ENCODE assay signal across 8 mouse cellular contexts in the genomic region with DNA sequence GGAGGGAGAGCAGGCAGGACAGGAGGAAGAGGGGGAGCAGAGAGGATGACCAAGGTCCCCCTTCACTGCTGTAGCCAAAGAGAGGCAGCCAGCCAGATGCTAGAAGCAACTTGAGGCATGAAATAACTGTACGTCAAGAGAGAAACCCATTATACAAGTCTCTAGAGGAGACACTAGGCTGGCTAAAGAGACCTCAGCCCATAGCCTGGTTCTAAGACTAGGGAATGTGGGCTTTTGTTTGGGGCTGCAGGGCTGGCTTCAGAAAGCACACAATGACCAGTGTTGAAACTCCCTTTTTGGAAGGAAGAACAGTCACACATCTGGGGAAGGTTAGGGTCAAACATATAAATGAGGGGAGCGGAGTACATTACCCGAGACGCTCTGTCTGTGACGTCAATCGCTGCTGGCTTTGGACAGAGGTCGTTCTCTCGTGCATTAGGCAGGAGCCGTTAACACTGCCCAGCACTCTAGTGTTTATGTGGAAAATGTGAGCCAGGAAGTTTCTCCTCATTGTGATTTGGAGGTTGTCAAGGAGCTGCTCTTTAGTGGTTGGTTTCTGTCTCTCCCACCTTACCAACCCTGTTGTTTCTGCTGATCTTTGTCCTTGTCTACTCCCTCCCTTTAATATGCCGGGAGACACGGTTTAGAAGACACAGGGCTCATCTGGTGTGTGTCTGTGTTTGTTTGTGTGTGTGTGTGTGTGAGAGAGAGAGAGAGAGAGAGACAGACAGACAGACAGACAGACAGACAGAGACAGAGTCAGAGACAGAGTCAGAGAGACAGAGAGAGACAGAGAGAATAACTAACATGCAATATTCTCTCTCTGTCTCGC. TPM values are rescaled to one million over a fixed set of nuclear protein-coding genes. Genes with fewer than 3 reads are reported as not detected.
DNase-seq lines count a peak whose midpoint lies in the region; ATAC-seq lines count a peak whose summit lies in the region.

No protein-coding gene starts in this region.

- no peak overlapping the region for H3K27ac ChIP-seq in forebrain, embryonic 12.5 days
- H3K27ac ChIP-seq in forebrain, embryonic 16.5 days (ENCODE audit: low read length) = no peak overlapping the region
- peak overlapping the region; percentile 69 to 78 for H3K27ac ChIP-seq in heart, embryonic 14.5 days (replicated peaks in 1 of 2; ENCODE audit: control insufficient read depth in 1 of 2, insufficient read depth in 1 of 2, low read depth in 2 of 2, low read length in 2 of 2)
- H3K27ac ChIP-seq in kidney, embryonic 15.5 days = peak overlapping the region; percentile 4; the same call in 1 of the 2 replicates
- no peak overlapping the region for H3K27ac ChIP-seq in midbrain, embryonic 11.5 days (ENCODE audit: low read depth, low read length)

- peaks cover 18% of the 10 kb centered on the region for H3K4me1 ChIP-seq in forebrain, embryonic 12.5 days
- no peaks in the 10 kb centered on the region for H3K4me1 ChIP-seq in forebrain, embryonic 16.5 days (replicated peaks; ENCODE audit: control insufficient read depth, insufficient read depth, low read length)
- peaks cover 13 to 18% of the 10 kb centered on the region in 2 experiments for H3K4me1 ChIP-seq in heart, embryonic 14.5 days (ENCODE audit: control insufficient read depth in 2 of 2, insufficient read depth in 2 of 2, low read length in 2 of 2)
- peaks cover 8% of the 10 kb centered on the region; the same call in 1 of the 2 replicates for H3K4me1 ChIP-seq in kidney, embryonic 15.5 days
- H3K4me1 ChIP-seq in midbrain, embryonic 11.5 days (ENCODE audit: control insufficient read depth, insufficient read depth, low read length) = 0 out of 2 replicates have a peak, but pooled peaks cover 3% of the 10 kb centered on the region

- H3K9me3 ChIP-seq in forebrain, embryonic 12.5 days = no peaks in the 10 kb centered on the region
- H3K9me3 ChIP-seq in forebrain, embryonic 16.5 days (ENCODE audit: control insufficient read depth, low read length) = no peaks in the 10 kb centered on the region
- no peaks in the 10 kb centered on the region for H3K9me3 ChIP-seq in heart, embryonic 14.5 days (ENCODE audit: control insufficient read depth, low read length)
- H3K9me3 ChIP-seq in kidney, embryonic 15.5 days (replicated peaks) = no peaks in the 10 kb centered on the region
- H3K9me3 ChIP-seq in midbrain, embryonic 11.5 days (ENCODE audit: control insufficient read depth, low read length) = no peaks in the 10 kb centered on the region

- no peak for ATAC-seq in forebrain, embryonic 12.5 days (ENCODE audit: low FRiP score)
- ATAC-seq in forebrain, embryonic 16.5 days = no peak
- ATAC-seq in heart, embryonic 14.5 days (ENCODE audit: insufficient number of reproducible peaks, insufficient read depth, low FRiP score, low read depth) = peak; percentile 70
- ATAC-seq in kidney, embryonic 15.5 days (replicated peaks; ENCODE audit: low FRiP score) = no peak; the same call in 1 of the 2 replicates
- ATAC-seq in midbrain, embryonic 11.5 days (ENCODE audit: low FRiP score) = peak; percentile 46; the same call in 1 of the 2 replicates

- H3K4me2 ChIP-seq in forebrain, embryonic 12.5 days = peak overlapping the region; percentile 2; the same call in 1 of the 2 replicates
- no peak overlapping the region for H3K4me2 ChIP-seq in forebrain, embryonic 16.5 days (ENCODE audit: low read length)
- H3K4me2 ChIP-seq in heart, embryonic 14.5 days (ENCODE audit: low read length) = peak overlapping the region; percentile 34
- H3K4me2 ChIP-seq in kidney, embryonic 15.5 days = peak overlapping the region; percentile 10
- H3K4me2 ChIP-seq in midbrain, embryonic 11.5 days = no peak overlapping the region

- H3K27me3 ChIP-seq in forebrain, embryonic 12.5 days = 0 out of 2 replicates have a peak, but pooled peaks cover 5% of the 10 kb centered on the region
- no peaks in the 10 kb centered on the region for H3K27me3 ChIP-seq in forebrain, embryonic 16.5 days (replicated peaks; ENCODE audit: control insufficient read depth, insufficient read depth, low read length)
- no peaks in the 10 kb centered on the region for H3K27me3 ChIP-seq in heart, embryonic 14.5 days (ENCODE audit: control insufficient read depth, insufficient read depth, low read length)
- H3K27me3 ChIP-seq in kidney, embryonic 15.5 days = no peaks in the 10 kb centered on the region
- H3K27me3 ChIP-seq in midbrain, embryonic 11.5 days (ENCODE audit: control insufficient read depth, insufficient read depth, low read length) = no peaks in the 10 kb centered on the region

- 47% methylated on average over 12 of the region's 12 CpGs for WGBS in forebrain, embryonic 12.5 days
- WGBS in forebrain, embryonic 16.5 days = 44% methylated on average over 12 of the region's 12 CpGs
- WGBS in heart, embryonic 14.5 days = 32% methylated on average over 12 of the region's 12 CpGs
- WGBS in kidney, embryonic 15.5 days = 26% methylated on average over 12 of the region's 12 CpGs
- WGBS in midbrain, embryonic 11.5 days = 52% methylated on average over 12 of the region's 12 CpGs

- H3K9ac ChIP-seq in forebrain, embryonic 12.5 days = no peak overlapping the region
- H3K9ac ChIP-seq in forebrain, embryonic 16.5 days (replicated peaks; ENCODE audit: low read depth, low read length) = no peak overlapping the region
- 0 out of 2 replicates have a peak overlapping the region, but pooled peaks have one; percentile 10 for H3K9ac ChIP-seq in heart, embryonic 14.5 days (ENCODE audit: low read length)
- no peak overlapping the region for H3K9ac ChIP-seq in kidney, embryonic 15.5 days
- no peak overlapping the region for H3K9ac ChIP-seq in midbrain, embryonic 11.5 days (ENCODE audit: low read length)

- peak; percentile 83 for DNase-seq in midbrain, embryonic 11.5 days (ENCODE audit: low spot score, missing footprints)
- no peak for DNase-seq in layer of hippocampus, adult 18-20 months (ENCODE audit: low spot score in 2 of 2)
- DNase-seq in frontal cortex, postnatal 10 days (ENCODE audit: low spot score in 2 of 2) = no peak
- no peak for DNase-seq in ovary, postnatal 36 days (ENCODE audit: low spot score)

- H3K36me3 ChIP-seq in forebrain, embryonic 12.5 days (replicated peaks) = no peaks in the 10 kb centered on the region
- H3K36me3 ChIP-seq in forebrain, embryonic 16.5 days (ENCODE audit: control insufficient read depth, insufficient read depth) = no peaks in the 10 kb centered on the region
- no peaks in the 10 kb centered on the region for H3K36me3 ChIP-seq in heart, embryonic 14.5 days (ENCODE audit: control insufficient read depth, insufficient read depth, low read length)
- H3K36me3 ChIP-seq in kidney, embryonic 15.5 days = no peaks in the 10 kb centered on the region
- H3K36me3 ChIP-seq in midbrain, embryonic 11.5 days (ENCODE audit: control insufficient read depth, insufficient read depth, low read length) = no peaks in the 10 kb centered on the region

- no peak overlapping the region for H3K4me3 ChIP-seq in forebrain, embryonic 12.5 days (replicated peaks)
- H3K4me3 ChIP-seq in forebrain, embryonic 16.5 days (replicated peaks; ENCODE audit: low read length) = no peak overlapping the region
- H3K4me3 ChIP-seq in heart, embryonic 14.5 days (ENCODE audit: control insufficient read depth in 1 of 2, insufficient read depth in 1 of 2, low read depth in 1 of 2, low read length in 2 of 2) = no peak overlapping the region
- no peak overlapping the region for H3K4me3 ChIP-seq in kidney, embryonic 15.5 days (replicated peaks)
- no peak overlapping the region for H3K4me3 ChIP-seq in midbrain, embryonic 11.5 days (ENCODE audit: low read depth, low read length)

RNA-seq across cellular contexts. Expression of a gene that starts 57.5 kb away (rescaled TPM):
- polyA plus RNA-seq in forebrain, embryonic 12.5 days (2016; fragmentation: Nextera tagmentation; extraction: Ambion mirVana) = 18.4 and 20.0 TPM in 2 replicates
- polyA plus RNA-seq in forebrain, embryonic 16.5 days (2015; fragmentation: Nextera tagmentation; extraction: Ambion mirVana) = 17.5 and 18.0 TPM in 2 replicates
- 56.4 and 61.0 TPM in 2 replicates for polyA plus RNA-seq in heart, embryonic 14.5 days (2014; fragmentation: Nextera tagmentation; extraction: Ambion mirVana)
- polyA plus RNA-seq in kidney, embryonic 15.5 days (2015; fragmentation: Nextera tagmentation; extraction: Ambion mirVana) = 8.1 and 9.8 TPM in 2 replicates
- 19.3 and 20.4 TPM in 2 replicates for polyA plus RNA-seq in midbrain, embryonic 11.5 days (2014; fragmentation: Nextera tagmentation; extraction: Ambion mirVana)
- total RNA-seq in layer of hippocampus, adult 18-20 months (2021) = 1 to 10 TPM; 5.0 to 7.9 TPM

Comparison
In these comparisons a context has a peak if more than half of its experiments do, and no peak if none do; other contexts are left out.
1. H3K4me2 ChIP-seq: peak in forebrain, embryonic 12.5 days (single experiment), heart, embryonic 14.5 days (single experiment) and kidney, embryonic 15.5 days (single experiment); none in forebrain, embryonic 16.5 days (single experiment) and midbrain, embryonic 11.5 days (single experiment).
2. ATAC-seq: peak in heart, embryonic 14.5 days (single experiment) and midbrain, embryonic 11.5 days (single experiment); none in forebrain, embryonic 12.5 days (single experiment), forebrain, embryonic 16.5 days (single experiment) and kidney, embryonic 15.5 days (single experiment).
3. H3K27ac ChIP-seq: peak in heart, embryonic 14.5 days (2 of 2) and kidney, embryonic 15.5 days (single experiment); none in forebrain, embryonic 12.5 days (single experiment), forebrain, embryonic 16.5 days (single experiment) and midbrain, embryonic 11.5 days (single experiment).